In genomic region chr11:19991303-19991976, GRCm38 (mm10) we compare ENCODE assay signal across 8 mouse cellular contexts.
DNase-seq lines count a peak whose midpoint lies in the region; ATAC-seq and TF ChIP-seq lines count a peak whose summit lies in the region.

No protein-coding gene starts in this region.

- 0 out of 2 replicates have a peak overlapping the region, but pooled peaks have one; percentile 8 for H3K27ac ChIP-seq in forebrain, embryonic 15.5 days (replicated peaks)
- H3K27ac ChIP-seq in forebrain, embryonic 13.5 days: no peak overlapping the region
- peak overlapping the region; percentile 43 for H3K27ac ChIP-seq in lung, embryonic 14.5 days (ENCODE audit: low read depth)
- H3K27ac ChIP-seq in midbrain, embryonic 14.5 days (replicated peaks; ENCODE audit: low read depth, low read length): no peak overlapping the region

- no peak overlapping the region for H3K4me3 ChIP-seq in forebrain, embryonic 15.5 days
- no peak overlapping the region for H3K4me3 ChIP-seq in forebrain, embryonic 13.5 days
- H3K4me3 ChIP-seq in lung, embryonic 14.5 days (ENCODE audit: low read depth, low read length): no peak overlapping the region
- H3K4me3 ChIP-seq in lung, adult 2 months (replicated peaks; ENCODE audit: extremely low read depth, low read depth, low read length): no peak overlapping the region
- no peak overlapping the region for H3K4me3 ChIP-seq in midbrain, embryonic 14.5 days (replicated peaks; ENCODE audit: low read depth, low read length)

- peaks cover 16% of the 10 kb centered on the region for H3K4me1 ChIP-seq in forebrain, embryonic 15.5 days
- peaks cover 17% of the 10 kb centered on the region for H3K4me1 ChIP-seq in forebrain, embryonic 13.5 days
- peaks cover 24% of the 10 kb centered on the region for H3K4me1 ChIP-seq in lung, embryonic 14.5 days (ENCODE audit: insufficient read depth)
- H3K4me1 ChIP-seq in lung, adult 2 months (ENCODE audit: control insufficient read depth, insufficient read depth, low read length): peaks cover 22% of the 10 kb centered on the region
- peaks cover 6% of the 10 kb centered on the region; the same call in 1 of the 2 replicates for H3K4me1 ChIP-seq in midbrain, embryonic 14.5 days (ENCODE audit: control insufficient read depth, insufficient read depth, low read length)

- no peak for TF ChIP-seq CTCF in lung, embryonic 14.5 days (IDR thresholded peaks at IDR 0.05; ENCODE audit: low read depth)
- no peak for TF ChIP-seq CTCF in lung, adult 2 months (IDR thresholded peaks at IDR 0.05; ENCODE audit: insufficient read depth, low read length)

- no peak for TF ChIP-seq POLR2A in lung, adult 2 months (IDR thresholded peaks at IDR 0.05; ENCODE audit: borderline replicate concordance, extremely low read depth, low read depth, low read length)

- H3K4me2 ChIP-seq in forebrain, embryonic 15.5 days (replicated peaks): no peak overlapping the region
- no peak overlapping the region for H3K4me2 ChIP-seq in forebrain, embryonic 13.5 days
- H3K4me2 ChIP-seq in lung, embryonic 14.5 days: no peak overlapping the region
- no peak overlapping the region for H3K4me2 ChIP-seq in midbrain, embryonic 14.5 days (ENCODE audit: low read length)

- H3K36me3 ChIP-seq in forebrain, embryonic 15.5 days: no peaks in the 10 kb centered on the region
- no peaks in the 10 kb centered on the region for H3K36me3 ChIP-seq in forebrain, embryonic 13.5 days (ENCODE audit: poor library complexity, severe bottlenecking)
- H3K36me3 ChIP-seq in lung, embryonic 14.5 days (ENCODE audit: insufficient read depth): no peaks in the 10 kb centered on the region
- no peaks in the 10 kb centered on the region for H3K36me3 ChIP-seq in midbrain, embryonic 14.5 days (ENCODE audit: control insufficient read depth, insufficient read depth, low read length)

- no peaks in the 10 kb centered on the region for H3K27me3 ChIP-seq in forebrain, embryonic 15.5 days
- H3K27me3 ChIP-seq in forebrain, embryonic 13.5 days: no peaks in the 10 kb centered on the region
- no peaks in the 10 kb centered on the region for H3K27me3 ChIP-seq in lung, embryonic 14.5 days (ENCODE audit: insufficient read depth, low read length)
- H3K27me3 ChIP-seq in midbrain, embryonic 14.5 days (ENCODE audit: control insufficient read depth, insufficient read depth, low read length): no peaks in the 10 kb centered on the region

- no peak for ATAC-seq in forebrain, embryonic 15.5 days (replicated peaks)
- no peak for ATAC-seq in forebrain, embryonic 13.5 days
- no peak for ATAC-seq in lung, embryonic 14.5 days (ENCODE audit: insufficient read depth)
- ATAC-seq in megakaryocyte progenitor cell, adult 5-6 weeks (replicated peaks; ENCODE audit: poor library complexity): no peak
- no peak for ATAC-seq in midbrain, embryonic 14.5 days (ENCODE audit: low FRiP score, low TSS enrichment)

- no peaks in the 10 kb centered on the region for H3K9me3 ChIP-seq in forebrain, embryonic 15.5 days
- H3K9me3 ChIP-seq in forebrain, embryonic 13.5 days (replicated peaks): no peaks in the 10 kb centered on the region
- no peaks in the 10 kb centered on the region for H3K9me3 ChIP-seq in lung, embryonic 14.5 days (ENCODE audit: low read depth, low read length)
- no peaks in the 10 kb centered on the region for H3K9me3 ChIP-seq in midbrain, embryonic 14.5 days (ENCODE audit: control insufficient read depth, low read length)

- H3K9ac ChIP-seq in forebrain, embryonic 15.5 days (replicated peaks): no peak overlapping the region
- H3K9ac ChIP-seq in forebrain, embryonic 13.5 days: no peak overlapping the region
- H3K9ac ChIP-seq in lung, embryonic 14.5 days: no peak overlapping the region
- H3K9ac ChIP-seq in midbrain, embryonic 14.5 days (replicated peaks; ENCODE audit: low read length): no peak overlapping the region

- 58% methylated on average over 12 of the region's 12 CpGs for WGBS in forebrain, embryonic 15.5 days
- WGBS in forebrain, embryonic 13.5 days: 68% methylated on average over 12 of the region's 12 CpGs
- WGBS in lung, embryonic 14.5 days: 32% methylated on average over 12 of the region's 12 CpGs
- 62% methylated on average over 12 of the region's 12 CpGs for WGBS in lung, adult 2 months
- WGBS in midbrain, embryonic 14.5 days: 68% methylated on average over 12 of the region's 12 CpGs

- peak; percentile 79 for DNase-seq in lung, embryonic 14.5 days
- DNase-seq in lung, adult 2 months: no peak
- DNase-seq in kidney, adult 9 months: peak; percentile 43
- DNase-seq in lung, postnatal 4 days: peak; percentile 55 to 76
- DNase-seq in midbrain, embryonic 14.5 days: no peak

Comparison
In these comparisons a context has a peak if more than half of its experiments do, and no peak if none do; other contexts are left out.
1. H3K27ac ChIP-seq: peak in forebrain, embryonic 15.5 days (single experiment) and lung, embryonic 14.5 days (single experiment); none in forebrain, embryonic 13.5 days (single experiment) and midbrain, embryonic 14.5 days (single experiment).
2. DNase-seq: peak in lung, embryonic 14.5 days (single experiment), kidney, adult 9 months (single experiment) and lung, postnatal 4 days (2 of 2); none in lung, adult 2 months (single experiment) and midbrain, embryonic 14.5 days (single experiment).